Mouse (Mus musculus) lung, embryonic 16.5 days (tissue): ENCODE results near the gene Prune1. TPM values are rescaled to one million over a fixed set of nuclear protein-coding genes. Genes with fewer than 3 reads are reported as not detected.

Experiments
- ATAC-seq: fragments of 200-750 bp; cut with Nextera tagmentation; 2 replicates; pipeline ENCODE4 v1.8.0; 2017; ENCODE audit warnings: low read depth, mild to moderate bottlenecking, moderate library complexity
- H3K27ac ChIP-seq: fragments of 300-500 bp; sonication (generic); 2 replicates; pipeline ENCODE4 v1.5.1; 2014; ENCODE audit warnings: mild to moderate bottlenecking, control low read depth, low read length
- H3K27me3 ChIP-seq: fragments of 300-500 bp; sonication (generic); 2 replicates; pipeline ENCODE4 v1.6.1; 2014; ENCODE audit warnings: low read depth, low read length, mixed read lengths; ENCODE audit not compliant: control insufficient read depth, insufficient read depth
- H3K36me3 ChIP-seq: fragments of 300-500 bp; sonication (generic); 2 replicates; pipeline ENCODE4 v1.6.1; 2014; ENCODE audit warnings: low read length; ENCODE audit not compliant: control insufficient read depth, insufficient read depth
- H3K4me1 ChIP-seq: fragments of 300-500 bp; sonication (generic); replicated peaks from 2 replicates; pipeline ENCODE4 v1.6.1; 2014; ENCODE audit warnings: low read length, mixed read lengths; ENCODE audit not compliant: control insufficient read depth, insufficient read depth
- H3K4me2 ChIP-seq: fragments of 300-500 bp; sonication (generic); 2 replicates; pipeline ENCODE4 v1.6.1; 2014; ENCODE audit warnings: low read depth, low read length, control low read depth
- H3K4me3 ChIP-seq: fragments of 300-500 bp; sonication (generic); 2 replicates; pipeline ENCODE4 v1.5.1; 2014; ENCODE audit warnings: mild to moderate bottlenecking, low read length, control low read depth
- H3K9ac ChIP-seq: fragments of 300-500 bp; sonication (generic); 2 replicates; pipeline ENCODE4 v1.6.1; 2014; ENCODE audit warnings: low read length, control low read depth
- H3K9me3 ChIP-seq: fragments of 300-500 bp; sonication (generic); 2 replicates; pipeline ENCODE4 v1.6.1; 2016; ENCODE audit warnings: low read length; ENCODE audit not compliant: control insufficient read depth
- WGBS: fragments of 180-500 bp; shearing (Covaris S2); extraction: QIAGEN DNeasy Blood & Tissue Kit; methylation state at CpG from one replicate; pipeline ENCODE4 v1.1.7; 2014; 5-methylcytosine and 5-hydroxymethylcytosine counted together
- polyA plus RNA-seq: library from polyadenylated mRNA; unstranded; fragments of >200 nt; fragmentation: Nextera tagmentation; extraction: Ambion mirVana; gene quantifications from 2 replicates; pipeline ENCODE4 v1.2.1, GENCODE M21; 2015

Gene Prune1
- polyA plus RNA-seq = 23.2 and 23.9 TPM in 2 replicates

GRCm38 (mm10) chr3:95281216-95282126 lies at the start of gene Prune1, which contains the start of gene Mindy1:
Gene Prune1, minus strand, starts transcription at chr3:95282076.
Gene Mindy1, plus strand, starts transcription at chr3:95281345.
- ATAC-seq = peak; percentile 92
- Histone ChIP-seq H3K4me1 (peaks cover 16% of the 10 kb centered on the region), H3K9ac (peak within 1 kb of the TSS; percentile 91), H3K4me2 (peak within 1 kb of the TSS; percentile 80), H3K9me3 (no peaks in the 10 kb centered on the region), H3K4me3 (peak within 1 kb of the TSS; percentile 81), H3K36me3 (no peaks in the 10 kb centered on the region), H3K27ac (peak within 1 kb of the TSS; percentile 99), H3K27me3 (no peaks in the 10 kb centered on the region)
- under 1% methylated on average over 53 of the region's 53 CpGs for WGBS

GRCm38 (mm10) chr3:95331528-95331927 lies 49.7 kb upstream of the Prune1 start:
- no peaks in the 10 kb centered on the region for H3K9me3 ChIP-seq
- H3K27me3 ChIP-seq = no peaks in the 10 kb centered on the region
- H3K36me3 ChIP-seq = peaks cover 42% of the 10 kb centered on the region
- H3K9ac ChIP-seq = no peak overlapping the region
- no peak for ATAC-seq
- no peak overlapping the region for H3K4me3 ChIP-seq
- H3K4me1 ChIP-seq = no peaks in the 10 kb centered on the region
- WGBS = 67% methylated on average over 1 of the region's 1 CpGs
- no peak overlapping the region for H3K27ac ChIP-seq
- H3K4me2 ChIP-seq = no peak overlapping the region

- Histone ChIP-seq H3K36me3 (peaks cover 51% of the 10 kb centered on the region), H3K27ac (no peak overlapping the region), H3K27me3 (no peaks in the 10 kb centered on the region), H3K4me1 (no peaks in the 10 kb centered on the region), H3K4me2 (no peak overlapping the region), H3K9me3 (no peaks in the 10 kb centered on the region), H3K4me3 (no peak overlapping the region), H3K9ac (no peak overlapping the region)
- no peak for ATAC-seq
- 88% methylated on average over 1 of the region's 1 CpGs for WGBS
These were observed 47.0 kb upstream of the Prune1 start for GRCm38 (mm10) chr3:95328803-95329404.

- H3K4me2 ChIP-seq = no peak overlapping the region
- no peak for ATAC-seq
- no peak overlapping the region for H3K9ac ChIP-seq
- 83% methylated on average over 6 of the region's 6 CpGs for WGBS
- H3K4me1 ChIP-seq = no peaks in the 10 kb centered on the region
- no peaks in the 10 kb centered on the region for H3K9me3 ChIP-seq
- no peak overlapping the region for H3K27ac ChIP-seq
- no peak overlapping the region for H3K4me3 ChIP-seq
- no peaks in the 10 kb centered on the region for H3K27me3 ChIP-seq
- H3K36me3 ChIP-seq = peaks cover 63% of the 10 kb centered on the region
These were observed 42.7 kb upstream of the Prune1 start for GRCm38 (mm10) chr3:95324454-95325144.

GRCm38 (mm10) chr3:95323429-95323828 lies 41.6 kb upstream of the Prune1 start:
- no peaks in the 10 kb centered on the region for H3K27me3 ChIP-seq
- no peak for ATAC-seq
- H3K4me1 ChIP-seq = peaks cover 9% of the 10 kb centered on the region
- no peak overlapping the region for H3K4me3 ChIP-seq
- H3K9ac ChIP-seq = no peak overlapping the region
- H3K4me2 ChIP-seq = no peak overlapping the region
- 84% methylated on average over 3 of the region's 3 CpGs for WGBS
- peaks cover 63% of the 10 kb centered on the region for H3K36me3 ChIP-seq
- no peaks in the 10 kb centered on the region for H3K9me3 ChIP-seq
- H3K27ac ChIP-seq = no peak overlapping the region

GRCm38 (mm10) chr3:95319701-95320625 lies 38.1 kb upstream of the Prune1 start:
- H3K9me3 ChIP-seq = no peaks in the 10 kb centered on the region
- H3K36me3 ChIP-seq = peaks cover 42% of the 10 kb centered on the region
- H3K27me3 ChIP-seq = no peaks in the 10 kb centered on the region
- H3K9ac ChIP-seq = no peak overlapping the region
- H3K4me2 ChIP-seq = no peak overlapping the region
- H3K4me1 ChIP-seq = peaks cover 28% of the 10 kb centered on the region
- no peak overlapping the region for H3K27ac ChIP-seq
- no peak for ATAC-seq
- H3K4me3 ChIP-seq = no peak overlapping the region
- 60% methylated on average over 12 of the region's 12 CpGs for WGBS

GRCm38 (mm10) chr3:95319110-95319509 lies 37.2 kb upstream of the Prune1 start:
- no peak overlapping the region for H3K9ac ChIP-seq
- ATAC-seq = no peak
- 39% methylated on average over 2 of the region's 2 CpGs for WGBS
- H3K27me3 ChIP-seq = no peaks in the 10 kb centered on the region
- peak overlapping the region; percentile 39; the same call in 1 of the 2 replicates for H3K4me2 ChIP-seq
- H3K4me3 ChIP-seq = no peak overlapping the region
- H3K9me3 ChIP-seq = no peaks in the 10 kb centered on the region
- H3K4me1 ChIP-seq = peaks cover 32% of the 10 kb centered on the region
- peaks cover 34% of the 10 kb centered on the region for H3K36me3 ChIP-seq
- H3K27ac ChIP-seq = peak overlapping the region; percentile 80

GRCm38 (mm10) chr3:95318548-95318947 lies 36.7 kb upstream of the Prune1 start:
- H3K4me2 ChIP-seq = peak overlapping the region; percentile 39
- H3K36me3 ChIP-seq = peaks cover 30% of the 10 kb centered on the region
- peak; percentile 34 for ATAC-seq
- WGBS = 28% methylated on average over 6 of the region's 6 CpGs
- peaks cover 32% of the 10 kb centered on the region for H3K4me1 ChIP-seq
- peak overlapping the region; percentile 89 for H3K27ac ChIP-seq
- H3K9ac ChIP-seq = 0 out of 2 replicates have a peak overlapping the region, but pooled peaks have one; percentile 47
- 0 out of 2 replicates have a peak overlapping the region, but pooled peaks have one; percentile 10 for H3K4me3 ChIP-seq
- no peaks in the 10 kb centered on the region for H3K9me3 ChIP-seq
- H3K27me3 ChIP-seq = no peaks in the 10 kb centered on the region
